Mouse (Mus musculus) G1E (cell line): ENCODE data around the gene Cox6b1. TPM values are rescaled to one million over a fixed set of nuclear protein-coding genes. Genes with fewer than 3 reads are reported as not detected.

Experiments used
- ATAC-seq: 2 replicates; pipeline ENCODE4 v1.8.0; 2016; ENCODE audit warnings: mild to moderate bottlenecking; ENCODE audit not compliant: insufficient number of reproducible peaks, poor library complexity, low FRiP score, severe bottlenecking; ENCODE audit errors: extremely low read depth
- DNase-seq: peaks from one replicate; pipeline ENCODE4 v3.0.0; 2012; ENCODE audit warnings: low spot score
- H3K27me3 ChIP-seq: 2 replicates; pipeline ENCODE4 v1.6.1; 2012; ENCODE audit warnings: mild to moderate bottlenecking, low read length, inconsistent platforms; ENCODE audit not compliant: insufficient read depth
- H3K36me3 ChIP-seq: replicated peaks from 2 replicates; pipeline ENCODE3; 2012; ENCODE audit warnings: mild to moderate bottlenecking, inconsistent platforms
- H3K4me1 ChIP-seq: 2 replicates; pipeline ENCODE4 v1.6.1; 2012; ENCODE audit warnings: low read depth, low read length, inconsistent platforms, mixed read lengths; ENCODE audit not compliant: insufficient read depth
- H3K4me3 ChIP-seq: 2 replicates; pipeline ENCODE4 v1.5.1; 2012; ENCODE audit warnings: low read depth, mild to moderate bottlenecking, inconsistent platforms, low read length, moderate library complexity, mixed read lengths
- H3K9me3 ChIP-seq: replicated peaks from 2 replicates; pipeline ENCODE4 v1.6.1; 2012; ENCODE audit warnings: inconsistent platforms
- CTCF ChIP-seq: IDR thresholded peaks from 2 replicates; pipeline ENCODE4 v1.5.1; 2012; ENCODE audit warnings: low read depth, low read length, inconsistent platforms, mixed read lengths
- GATA1 ChIP-seq: IDR thresholded peaks from 2 replicates; pipeline ENCODE4 v1.6.1; 2012; ENCODE audit warnings: borderline replicate concordance, low read length, inconsistent platforms, mixed read lengths
- GATA2 ChIP-seq: IDR thresholded peaks from 2 replicates; pipeline ENCODE4 v1.6.1; 2012; ENCODE audit warnings: low read depth, low read length, inconsistent platforms, borderline replicate concordance
- POLR2AphosphoS5 ChIP-seq: IDR thresholded peaks from 2 replicates; pipeline ENCODE4 v1.6.1; 2012; ENCODE audit warnings: low read depth, low read length, inconsistent platforms; ENCODE audit not compliant: insufficient replicate concordance
- TAL1 ChIP-seq: conservative IDR thresholded peaks from 2 replicates; pipeline ENCODE4 v1.6.1; 2012; ENCODE audit warnings: low read depth, low read length, inconsistent platforms, mixed read lengths
- polyA plus RNA-seq: library from polyadenylated mRNA; stranded (reverse); fragments of >175 nt; gene quantifications from 2 replicates; pipeline ENCODE4 v1.2.3, GENCODE M21; 2012
- total RNA-seq, 2 experiments: library from RNA; stranded (forward) in 1 of 2; stranded (reverse) in 1 of 2; fragments of 200-1000 nt in 1 of 2; fragments of >200 nt in 1 of 2; fragmentation: Nextera tagmentation in 1 of 2; gene quantifications; 2 replicates each; pipeline ENCODE4 v1.2.3; 2014 to 2017

Cox6b1 gene
- total and polyA plus RNA-seq, 3 experiments = 147 to 820 (median 256) TPM

DNA sequence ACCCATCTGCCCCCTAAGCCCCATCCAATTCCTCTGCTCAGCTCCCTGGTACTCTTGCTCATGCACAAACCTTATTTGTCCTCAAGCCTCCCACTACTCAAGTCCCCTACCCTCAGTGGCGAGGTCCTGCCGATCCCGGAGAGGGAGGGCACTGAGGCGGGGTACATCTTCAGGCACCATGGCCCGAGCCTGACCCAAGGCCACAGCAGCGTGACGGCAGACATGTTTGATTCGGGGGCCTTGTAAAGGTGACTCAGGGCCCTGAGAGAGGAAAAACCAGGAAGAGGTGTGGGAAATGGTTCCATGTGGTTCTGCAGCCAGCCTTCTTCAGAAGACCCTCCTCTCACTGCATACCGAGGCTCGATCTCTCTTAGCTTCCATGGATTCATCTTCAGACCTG lies 41.6 kb downstream of the Cox6b1 start:
- ATAC-seq = no peak
- H3K27me3 ChIP-seq = no peaks in the 10 kb centered on the region

DNA sequence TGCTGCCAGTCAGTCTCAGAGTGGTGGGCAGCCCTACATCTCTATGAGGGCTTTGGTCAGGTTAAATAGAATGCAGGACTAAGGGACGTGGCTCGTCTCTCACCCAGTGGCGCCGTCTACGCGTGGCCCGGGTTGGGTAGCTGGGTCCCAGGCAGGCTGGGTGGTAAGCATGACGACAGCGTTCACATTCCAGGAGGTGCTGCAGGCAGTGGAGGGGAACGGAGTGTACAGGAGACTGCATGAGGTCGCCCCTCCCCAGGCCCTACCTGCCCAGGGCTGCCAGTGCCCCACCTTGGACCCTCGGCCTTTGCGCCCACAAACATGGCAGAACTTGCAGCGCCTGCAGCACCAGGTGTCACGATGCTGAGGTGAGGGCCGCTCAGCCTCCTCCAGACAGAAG lies 44.4 kb downstream of the Cox6b1 start:
- Histone ChIP-seq H3K36me3 (peaks cover 99% of the 10 kb centered on the region), H3K27me3 (no peaks in the 10 kb centered on the region), H3K9me3 (no peaks in the 10 kb centered on the region), H3K4me1 (peaks cover 52% of the 10 kb centered on the region), H3K4me3 (0 out of 2 replicates have a peak overlapping the region, but pooled peaks have one; percentile 10)
- DNase-seq = no peak
- ATAC-seq = no peak
- TF ChIP-seq TAL1 = no peak
- TF ChIP-seq POLR2AphosphoS5 = no peak

More for the DNA sequence above, 41.6 kb downstream of the Cox6b1 start:
- Histone ChIP-seq H3K36me3 (peaks cover 79% of the 10 kb centered on the region), H3K9me3 (no peaks in the 10 kb centered on the region), H3K4me1 (peaks cover 68% of the 10 kb centered on the region), H3K4me3 (no peak overlapping the region)
- DNase-seq = no peak
- TF ChIP-seq GATA2 (no peak), CTCF (no peak), POLR2AphosphoS5 (no peak), TAL1 (no peak), GATA1 (no peak)

GRCm38 (mm10) chr7:30579950-30580349 lies 46.0 kb downstream of the Cox6b1 start:
- no peaks in the 10 kb centered on the region for H3K27me3 ChIP-seq
- H3K4me1 ChIP-seq = peaks cover 41% of the 10 kb centered on the region

DNA sequence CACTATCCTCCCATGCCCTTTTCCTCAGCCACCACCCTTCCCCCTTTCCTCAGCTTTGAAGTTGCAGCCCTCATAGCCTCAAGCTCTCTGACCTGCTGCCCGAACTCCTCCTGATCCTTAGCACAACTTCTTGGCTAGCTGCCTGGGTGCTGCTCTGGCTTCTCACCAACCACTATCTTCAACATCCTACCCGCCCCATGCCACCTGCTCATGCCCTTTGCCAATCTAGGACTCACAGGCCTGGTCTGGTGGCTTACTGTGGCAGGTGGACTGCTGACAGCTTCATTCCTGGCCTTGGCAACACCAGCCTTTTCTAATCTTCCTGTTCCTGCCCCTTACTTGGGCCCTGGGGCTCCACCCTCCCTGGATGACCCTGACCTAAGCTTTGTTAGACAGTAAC lies 53.0 kb downstream of the Cox6b1 start:
- Histone ChIP-seq H3K4me3 (no peak overlapping the region), H3K9me3 (no peaks in the 10 kb centered on the region), H3K27me3 (no peaks in the 10 kb centered on the region), H3K4me1 (peaks cover 28% of the 10 kb centered on the region), H3K36me3 (peaks cover 100% of the 10 kb centered on the region)
- no peak for ATAC-seq
- DNase-seq = no peak
- TF ChIP-seq TAL1 (no peak), CTCF (no peak), POLR2AphosphoS5 (no peak), GATA2 (no peak), GATA1 (no peak)

More at GRCm38 (mm10) chr7:30579950-30580349, 46.0 kb downstream of the Cox6b1 start:
- H3K36me3 ChIP-seq = peaks cover 99% of the 10 kb centered on the region
- ATAC-seq = no peak
- no peaks in the 10 kb centered on the region for H3K9me3 ChIP-seq
- no peak for TF ChIP-seq CTCF
- no peak for TF ChIP-seq GATA2
- TF ChIP-seq POLR2AphosphoS5 = no peak
- no peak for TF ChIP-seq GATA1
- TF ChIP-seq TAL1 = no peak
- no peak for DNase-seq
- H3K4me3 ChIP-seq = no peak overlapping the region

- peaks cover 99% of the 10 kb centered on the region for H3K36me3 ChIP-seq
- H3K4me1 ChIP-seq = peaks cover 31% of the 10 kb centered on the region
- no peaks in the 10 kb centered on the region for H3K27me3 ChIP-seq
- ATAC-seq (no peak), DNase-seq (no peak)
- no peak overlapping the region for H3K4me3 ChIP-seq
- no peak for TF ChIP-seq GATA2
- TF ChIP-seq CTCF = no peak
- no peak for TF ChIP-seq POLR2AphosphoS5
- no peak for TF ChIP-seq TAL1
- no peak for TF ChIP-seq GATA1
- no peaks in the 10 kb centered on the region for H3K9me3 ChIP-seq
Observed at GRCm38 (mm10) chr7:30572389-30572788, 53.6 kb downstream of the Cox6b1 start.

- ATAC-seq = no peak
- H3K4me3 ChIP-seq = no peak overlapping the region
- no peaks in the 10 kb centered on the region for H3K27me3 ChIP-seq
- DNase-seq = no peak
- H3K4me1 ChIP-seq = peaks cover 50% of the 10 kb centered on the region
- TF ChIP-seq CTCF = no peak
- no peak for TF ChIP-seq TAL1
- TF ChIP-seq GATA2 = no peak
- no peak for TF ChIP-seq GATA1
- no peak for TF ChIP-seq POLR2AphosphoS5
- peaks cover 87% of the 10 kb centered on the region for H3K36me3 ChIP-seq
- no peaks in the 10 kb centered on the region for H3K9me3 ChIP-seq
Observed at GRCm38 (mm10) chr7:30567555-30567954, 58.4 kb downstream of the Cox6b1 start.

Other genes starting within 250 kb of the Cox6b1 start
Only the 20 nearest of the 32 such genes appear.
- gene Arhgap33, start 91.1 kb downstream of the Cox6b1 start, total RNA-seq (2014; fragmentation: Nextera tagmentation) = 13.3 and 16.5 TPM in 2 replicates
- 5.0 and 5.3 TPM in 2 replicates for gene Arhgap33, start 91.1 kb downstream of the Cox6b1 start, total RNA-seq (2017)
- gene Arhgap33, start 91.1 kb downstream of the Cox6b1 start, polyA plus RNA-seq = 40.3 and 51.4 TPM in 2 replicates
- 27.1 and 32.8 TPM in 2 replicates for gene Hspb6, start 74.0 kb downstream of the Cox6b1 start, total RNA-seq (2014; fragmentation: Nextera tagmentation)
- gene Hspb6, start 74.0 kb downstream of the Cox6b1 start, total RNA-seq (2017) = 3.9 and 4.9 TPM in 2 replicates
- 11.2 and 12.1 TPM in 2 replicates for gene Hspb6, start 74.0 kb downstream of the Cox6b1 start, polyA plus RNA-seq
- gene Proser3, start 73.9 kb downstream of the Cox6b1 start, total RNA-seq (2014; fragmentation: Nextera tagmentation) = 18.6 and 20.2 TPM in 2 replicates
- 4.2 and 7.4 TPM in 2 replicates for gene Proser3, start 73.9 kb downstream of the Cox6b1 start, total RNA-seq (2017)
- gene Proser3, start 73.9 kb downstream of the Cox6b1 start, polyA plus RNA-seq = 19.7 and 20.5 TPM in 2 replicates
- 82.7 and 119 TPM in 2 replicates for gene Lin37, start 66.3 kb downstream of the Cox6b1 start, total RNA-seq (2014; fragmentation: Nextera tagmentation)
- gene Lin37, start 66.3 kb downstream of the Cox6b1 start, total RNA-seq (2017) = 20.4 and 24.9 TPM in 2 replicates
- gene Lin37, start 66.3 kb downstream of the Cox6b1 start, polyA plus RNA-seq = 66.7 and 78.0 TPM in 2 replicates
- 16.1 and 42.5 TPM in 2 replicates for gene U2af1l4, start 62.9 kb downstream of the Cox6b1 start, total RNA-seq (2014; fragmentation: Nextera tagmentation)
- gene U2af1l4, start 62.9 kb downstream of the Cox6b1 start, total RNA-seq (2017) = 62.9 and 74.1 TPM in 2 replicates
- gene U2af1l4, start 62.9 kb downstream of the Cox6b1 start, polyA plus RNA-seq = 47.3 and 71.2 TPM in 2 replicates
- gene Gm49396, start 62.8 kb downstream of the Cox6b1 start, total RNA-seq (2014; fragmentation: Nextera tagmentation) = 3.9 and 4.4 TPM in 2 replicates
- 4.7 and 5.8 TPM in 2 replicates for gene Gm49396, start 62.8 kb downstream of the Cox6b1 start, total RNA-seq (2017)
- gene Gm49396, start 62.8 kb downstream of the Cox6b1 start, polyA plus RNA-seq = 2.5 and 2.6 TPM in 2 replicates
- 246 and 298 TPM in 2 replicates for gene Psenen, start 62.5 kb downstream of the Cox6b1 start, total RNA-seq (2014; fragmentation: Nextera tagmentation)
- 134 and 142 TPM in 2 replicates for gene Psenen, start 62.5 kb downstream of the Cox6b1 start, total RNA-seq (2017)
- 26.1 and 31.8 TPM in 2 replicates for gene Psenen, start 62.5 kb downstream of the Cox6b1 start, polyA plus RNA-seq
- gene Igflr1, start 60.7 kb downstream of the Cox6b1 start, total RNA-seq (2014; fragmentation: Nextera tagmentation) = 1.8 TPM in 1 of 2 replicates, not detected in the other
- gene Igflr1, start 60.7 kb downstream of the Cox6b1 start, total RNA-seq (2017) = 0.70 TPM in 1 of 2 replicates, not detected in the other
- gene Igflr1, start 60.7 kb downstream of the Cox6b1 start, polyA plus RNA-seq = 4.8 and 6.3 TPM in 2 replicates
- gene Kmt2b, start 37.4 kb downstream of the Cox6b1 start, total RNA-seq (2014; fragmentation: Nextera tagmentation) = 133 and 142 TPM in 2 replicates
- gene Kmt2b, start 37.4 kb downstream of the Cox6b1 start, total RNA-seq (2017) = 9.2 and 11.3 TPM in 2 replicates
- gene Kmt2b, start 37.4 kb downstream of the Cox6b1 start, polyA plus RNA-seq = 97.4 and 99.2 TPM in 2 replicates
- gene Zbtb32, start 27.2 kb downstream of the Cox6b1 start, total RNA-seq (2014; fragmentation: Nextera tagmentation) = not detected in 2 replicates
- gene Zbtb32, start 27.2 kb downstream of the Cox6b1 start, total RNA-seq (2017) = 0.05 and 0.58 TPM in 2 replicates
- gene Zbtb32, start 27.2 kb downstream of the Cox6b1 start, polyA plus RNA-seq = 0.23 and 0.30 TPM in 2 replicates
- 1.6 and 15.0 TPM in 2 replicates for gene Upk1a, start 13.3 kb downstream of the Cox6b1 start, total RNA-seq (2014; fragmentation: Nextera tagmentation)
- 0.29 and 0.82 TPM in 2 replicates for gene Upk1a, start 13.3 kb downstream of the Cox6b1 start, total RNA-seq (2017)
- 0.98 and 1.4 TPM in 2 replicates for gene Upk1a, start 13.3 kb downstream of the Cox6b1 start, polyA plus RNA-seq
- gene Etv2, start 9.7 kb upstream of the Cox6b1 start, total RNA-seq (2014; fragmentation: Nextera tagmentation) = not detected in 2 replicates
- gene Etv2, start 9.7 kb upstream of the Cox6b1 start, total RNA-seq (2017) = not detected in 2 replicates
- gene Etv2, start 9.7 kb upstream of the Cox6b1 start, polyA plus RNA-seq = not detected in 2 replicates
- 46.4 and 47.9 TPM in 2 replicates for gene Rbm42, start 24.2 kb upstream of the Cox6b1 start, total RNA-seq (2014; fragmentation: Nextera tagmentation)
- 42.9 and 51.9 TPM in 2 replicates for gene Rbm42, start 24.2 kb upstream of the Cox6b1 start, total RNA-seq (2017)
- 235 and 293 TPM in 2 replicates for gene Rbm42, start 24.2 kb upstream of the Cox6b1 start, polyA plus RNA-seq
- gene Haus5, start 38.8 kb upstream of the Cox6b1 start, total RNA-seq (2014; fragmentation: Nextera tagmentation) = 46.7 and 58.4 TPM in 2 replicates
- gene Haus5, start 38.8 kb upstream of the Cox6b1 start, total RNA-seq (2017) = 24.2 and 25.5 TPM in 2 replicates
- gene Haus5, start 38.8 kb upstream of the Cox6b1 start, polyA plus RNA-seq = 32.2 and 40.4 TPM in 2 replicates
- not detected in 2 replicates for gene Pmis2, start 45.5 kb upstream of the Cox6b1 start, total RNA-seq (2014; fragmentation: Nextera tagmentation)
- not detected in 2 replicates for gene Pmis2, start 45.5 kb upstream of the Cox6b1 start, total RNA-seq (2017)
- not detected in 2 replicates for gene Pmis2, start 45.5 kb upstream of the Cox6b1 start, polyA plus RNA-seq
- not detected in 2 replicates for gene 2200002J24Rik, start 72.8 kb upstream of the Cox6b1 start, total RNA-seq (2014; fragmentation: Nextera tagmentation)
- gene 2200002J24Rik, start 72.8 kb upstream of the Cox6b1 start, total RNA-seq (2017) = not detected in 2 replicates
- not detected in 2 replicates for gene 2200002J24Rik, start 72.8 kb upstream of the Cox6b1 start, polyA plus RNA-seq
- gene Atp4a, start 86.1 kb upstream of the Cox6b1 start, total RNA-seq (2014; fragmentation: Nextera tagmentation) = not detected in 2 replicates
- 0.05 and 0.06 TPM in 2 replicates for gene Atp4a, start 86.1 kb upstream of the Cox6b1 start, total RNA-seq (2017)
- gene Atp4a, start 86.1 kb upstream of the Cox6b1 start, polyA plus RNA-seq = not detected in 2 replicates
- 57.5 and 67.7 TPM in 2 replicates for gene Tmem147, start 103.4 kb upstream of the Cox6b1 start, total RNA-seq (2014; fragmentation: Nextera tagmentation)
- 47.5 and 54.9 TPM in 2 replicates for gene Tmem147, start 103.4 kb upstream of the Cox6b1 start, total RNA-seq (2017)
- 40.1 and 44.9 TPM in 2 replicates for gene Tmem147, start 103.4 kb upstream of the Cox6b1 start, polyA plus RNA-seq
- not detected in 2 replicates for gene Gapdhs, start 117.5 kb upstream of the Cox6b1 start, total RNA-seq (2014; fragmentation: Nextera tagmentation)
- not detected in 2 replicates for gene Gapdhs, start 117.5 kb upstream of the Cox6b1 start, total RNA-seq (2017)
- not detected in 2 replicates for gene Gapdhs, start 117.5 kb upstream of the Cox6b1 start, polyA plus RNA-seq
- gene Sbsn, start 125.3 kb upstream of the Cox6b1 start, total RNA-seq (2014; fragmentation: Nextera tagmentation) = 5.4 and 5.7 TPM in 2 replicates
- 0.52 and 5.1 TPM in 2 replicates for gene Sbsn, start 125.3 kb upstream of the Cox6b1 start, total RNA-seq (2017)
- gene Sbsn, start 125.3 kb upstream of the Cox6b1 start, polyA plus RNA-seq = 0.96 and 1.5 TPM in 2 replicates